Mouse (Mus musculus): ENCODE data around the gene Gm10271. TPM values are rescaled to one million over a fixed set of nuclear protein-coding genes. Genes with fewer than 3 reads are reported as not detected.

The Gm10271 gene
- polyA plus RNA-seq, 2 experiments = not detected

DNA sequence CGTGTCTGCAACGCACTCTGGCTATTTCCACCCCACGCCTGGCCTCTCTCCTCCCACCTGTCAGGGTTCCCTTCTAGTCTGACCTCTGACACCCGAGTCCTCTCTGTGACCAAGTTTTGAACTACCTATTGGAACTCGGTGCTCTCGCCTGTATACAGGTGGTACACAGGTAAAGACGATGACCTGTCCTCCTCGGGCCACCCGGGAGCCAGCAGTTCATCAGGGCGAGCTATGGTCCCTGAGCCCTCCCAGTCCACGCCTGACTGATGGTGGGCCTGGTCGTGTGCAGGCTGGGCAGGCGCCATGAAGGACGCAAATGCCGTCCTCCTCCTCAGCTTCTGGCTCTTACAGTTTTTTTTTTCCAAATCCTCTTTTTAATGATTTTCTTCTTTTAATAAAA, 51.0 kb downstream of the Gm10271 start:
- no peak overlapping the region for H3K27ac ChIP-seq (replicated peaks; ENCODE audit: low read depth, low read length)
- no peak overlapping the region for H3K4me2 ChIP-seq (replicated peaks; ENCODE audit: low read depth, low read length, severe bottlenecking)
- no peak for TF ChIP-seq POLR2A (IDR thresholded peaks at IDR 0.05; ENCODE audit: borderline replicate concordance, extremely low read depth, insufficient read depth, insufficient read length)
- H3K4me3 ChIP-seq (replicated peaks; ENCODE audit: low read length) = no peak overlapping the region
- 88% methylated on average over 15 of the region's 15 CpGs for WGBS
- H3K4me1 ChIP-seq (ENCODE audit: control insufficient read depth, insufficient read depth, low read length) = no peaks in the 10 kb centered on the region
- H3K9me3 ChIP-seq (ENCODE audit: control insufficient read depth, low read length) = no peaks in the 10 kb centered on the region
- DNase-seq (ENCODE audit: low spot score) (no peak), ATAC-seq (ENCODE audit: low FRiP score, low read depth) (no peak)
- no peaks in the 10 kb centered on the region for H3K27me3 ChIP-seq (ENCODE audit: control insufficient read depth, insufficient read depth, low read length)
- H3K36me3 ChIP-seq (ENCODE audit: control insufficient read depth, insufficient read depth, low read length) = peaks cover 38% of the 10 kb centered on the region
- no peak overlapping the region for H3K9ac ChIP-seq (ENCODE audit: low read depth, low read length, severe bottlenecking)

DNA sequence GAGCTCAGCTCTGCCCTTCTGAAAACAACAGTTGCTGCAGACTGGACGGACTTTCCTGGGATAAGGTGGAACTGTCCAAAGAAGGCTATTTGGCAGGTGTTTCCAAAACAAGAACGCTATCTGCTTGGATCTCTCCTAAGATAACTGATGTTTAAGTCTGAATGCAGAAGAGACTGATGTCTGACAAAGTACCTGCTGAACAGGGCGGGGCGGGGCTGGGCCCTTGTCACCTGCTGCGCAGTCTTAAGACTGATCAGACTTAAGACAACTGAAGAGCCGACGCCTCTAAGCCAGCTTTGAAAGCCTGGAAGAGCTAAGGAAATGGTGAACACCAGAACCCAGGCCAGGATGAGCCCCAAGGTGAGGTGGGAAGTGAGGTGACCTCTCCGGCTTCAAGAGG, 51.8 kb downstream of the Gm10271 start:
- Histone ChIP-seq H3K4me3 (replicated peaks; ENCODE audit: low read length) (no peak overlapping the region), H3K9me3 (ENCODE audit: control insufficient read depth, low read length) (no peaks in the 10 kb centered on the region), H3K27me3 (ENCODE audit: control insufficient read depth, insufficient read depth, low read length) (no peaks in the 10 kb centered on the region), H3K9ac (ENCODE audit: low read depth, low read length, severe bottlenecking) (no peak overlapping the region), H3K27ac (replicated peaks; ENCODE audit: low read depth, low read length) (no peak overlapping the region), H3K36me3 (ENCODE audit: control insufficient read depth, insufficient read depth, low read length) (peaks cover 37% of the 10 kb centered on the region), H3K4me1 (ENCODE audit: control insufficient read depth, insufficient read depth, low read length) (no peaks in the 10 kb centered on the region), H3K4me2 (replicated peaks; ENCODE audit: low read depth, low read length, severe bottlenecking) (no peak overlapping the region)
- DNase-seq (ENCODE audit: low spot score) (no peak), ATAC-seq (ENCODE audit: low FRiP score, low read depth) (no peak)
- WGBS = 91% methylated on average over 8 of the region's 8 CpGs
- TF ChIP-seq POLR2A (IDR thresholded peaks at IDR 0.05; ENCODE audit: borderline replicate concordance, extremely low read depth, insufficient read depth, insufficient read length) = no peak

DNA sequence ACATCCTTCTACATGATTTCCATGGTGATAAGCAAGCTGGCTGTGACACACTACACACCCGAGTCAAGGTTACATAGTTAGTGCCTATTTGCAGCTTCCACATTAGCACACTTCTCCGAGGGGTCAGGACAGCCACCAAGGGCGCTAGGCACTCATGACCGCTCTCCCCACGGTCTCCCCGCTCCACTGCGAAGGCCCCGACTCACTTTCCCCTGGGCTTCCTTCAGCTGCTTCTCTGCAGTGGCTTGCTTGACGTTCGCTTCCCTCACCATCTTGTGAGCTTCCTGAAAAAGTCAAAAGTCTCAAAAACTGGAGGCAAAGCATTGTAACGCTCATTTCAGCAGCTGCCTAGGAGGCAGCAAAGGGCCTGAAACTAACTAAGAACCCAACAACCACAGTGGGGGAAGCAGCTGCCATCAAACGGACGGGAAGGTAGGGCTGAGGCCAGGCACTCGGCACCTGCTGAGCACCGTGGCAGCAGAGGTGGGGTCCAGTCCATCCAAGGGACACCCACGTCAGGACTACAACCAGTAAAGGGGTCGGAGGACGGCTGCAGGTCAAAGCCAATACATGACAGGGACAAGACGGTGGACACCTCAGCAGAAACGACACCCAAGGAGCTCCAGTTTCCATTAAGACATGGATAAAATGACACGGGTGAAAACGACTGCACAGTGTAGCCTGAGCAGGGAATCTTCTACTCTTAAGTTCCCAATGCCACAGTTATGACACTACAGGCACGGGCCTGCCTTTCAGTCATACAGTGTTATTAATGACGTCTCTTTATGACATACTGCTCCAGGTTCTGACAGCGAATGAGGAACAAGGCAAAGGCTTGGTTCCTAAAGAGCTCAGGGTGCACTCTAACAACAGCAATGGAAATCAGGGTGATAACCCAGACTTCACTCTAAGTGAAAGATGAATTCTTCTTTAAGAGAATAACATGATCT, 52.8 kb downstream of the Gm10271 start:
- no peaks in the 10 kb centered on the region for H3K27me3 ChIP-seq (ENCODE audit: control insufficient read depth, insufficient read depth, low read length)
- no peaks in the 10 kb centered on the region for H3K4me1 ChIP-seq (ENCODE audit: control insufficient read depth, insufficient read depth, low read length)
- DNase-seq (ENCODE audit: low spot score) (no peak), ATAC-seq (ENCODE audit: low FRiP score, low read depth) (no peak)
- H3K36me3 ChIP-seq (ENCODE audit: control insufficient read depth, insufficient read depth, low read length) = peaks cover 44% of the 10 kb centered on the region
- H3K4me2 ChIP-seq (replicated peaks; ENCODE audit: low read depth, low read length, severe bottlenecking) = no peak overlapping the region
- TF ChIP-seq POLR2A (IDR thresholded peaks at IDR 0.05; ENCODE audit: borderline replicate concordance, extremely low read depth, insufficient read depth, insufficient read length) = no peak
- WGBS = 84% methylated on average over 25 of the region's 25 CpGs
- H3K4me3 ChIP-seq (replicated peaks; ENCODE audit: low read length) = no peak overlapping the region
- H3K27ac ChIP-seq (replicated peaks; ENCODE audit: low read depth, low read length) = no peak overlapping the region
- H3K9ac ChIP-seq (ENCODE audit: low read depth, low read length, severe bottlenecking) = no peak overlapping the region
- H3K9me3 ChIP-seq (ENCODE audit: control insufficient read depth, low read length) = no peaks in the 10 kb centered on the region

DNA sequence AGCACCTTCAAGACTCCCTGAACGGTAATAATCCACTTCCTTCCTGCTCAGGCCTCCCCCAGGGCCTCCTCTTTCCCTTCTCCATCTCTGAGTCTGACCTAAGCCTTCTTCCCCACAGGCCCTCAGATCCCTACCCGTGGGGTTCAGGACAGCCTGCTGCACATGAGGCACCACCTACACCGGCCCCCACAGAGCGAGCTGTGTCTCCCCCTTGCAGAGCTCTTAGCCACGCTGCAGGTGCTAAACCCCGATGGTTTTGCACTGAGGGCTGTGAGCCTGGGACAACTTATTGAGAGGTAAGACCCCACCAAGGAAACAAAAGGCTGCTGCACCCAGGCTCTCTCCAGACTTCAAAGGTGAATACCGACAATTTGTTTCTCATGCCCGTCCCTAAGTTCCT, 55.8 kb downstream of the Gm10271 start:
- Histone ChIP-seq H3K27ac (replicated peaks; ENCODE audit: low read depth, low read length) (no peak overlapping the region), H3K36me3 (ENCODE audit: control insufficient read depth, insufficient read depth, low read length) (peaks cover 54% of the 10 kb centered on the region), H3K4me3 (replicated peaks; ENCODE audit: low read length) (no peak overlapping the region), H3K9ac (ENCODE audit: low read depth, low read length, severe bottlenecking) (no peak overlapping the region), H3K9me3 (ENCODE audit: control insufficient read depth, low read length) (no peaks in the 10 kb centered on the region), H3K4me1 (ENCODE audit: control insufficient read depth, insufficient read depth, low read length) (no peaks in the 10 kb centered on the region), H3K4me2 (replicated peaks; ENCODE audit: low read depth, low read length, severe bottlenecking) (no peak overlapping the region), H3K27me3 (ENCODE audit: control insufficient read depth, insufficient read depth, low read length) (no peaks in the 10 kb centered on the region)
- 68% methylated on average over 8 of the region's 8 CpGs for WGBS
- no peak for TF ChIP-seq POLR2A (IDR thresholded peaks at IDR 0.05; ENCODE audit: borderline replicate concordance, extremely low read depth, insufficient read depth, insufficient read length)
- DNase-seq (ENCODE audit: low spot score) (no peak), ATAC-seq (ENCODE audit: low FRiP score, low read depth) (no peak)

- DNase-seq (ENCODE audit: low spot score) = no peak
- H3K4me3 ChIP-seq (replicated peaks; ENCODE audit: low read length) = no peak overlapping the region
- H3K9me3 ChIP-seq (ENCODE audit: control insufficient read depth, low read length) = no peaks in the 10 kb centered on the region
- H3K9ac ChIP-seq (ENCODE audit: low read depth, low read length, severe bottlenecking) = no peak overlapping the region
- peaks cover 63% of the 10 kb centered on the region for H3K36me3 ChIP-seq (ENCODE audit: control insufficient read depth, insufficient read depth, low read length)
- no peak overlapping the region for H3K4me2 ChIP-seq (replicated peaks; ENCODE audit: low read depth, low read length, severe bottlenecking)
- TF ChIP-seq POLR2A (IDR thresholded peaks at IDR 0.05; ENCODE audit: borderline replicate concordance, extremely low read depth, insufficient read depth, insufficient read length) = no peak
- 93% methylated on average over 8 of the region's 8 CpGs for WGBS
- no peaks in the 10 kb centered on the region for H3K4me1 ChIP-seq (ENCODE audit: control insufficient read depth, insufficient read depth, low read length)
- H3K27ac ChIP-seq (replicated peaks; ENCODE audit: low read depth, low read length) = no peak overlapping the region
- ATAC-seq (ENCODE audit: low FRiP score, low read depth) = no peak
- H3K27me3 ChIP-seq (ENCODE audit: control insufficient read depth, insufficient read depth, low read length) = no peaks in the 10 kb centered on the region
Measured at GRCm38 (mm10) chr10:116915286-116915685, 57.1 kb downstream of the Gm10271 start.

Data from limb, embryonic 14.5 days (tissue).